Mouse (Mus musculus): ENCODE results near the gene Dydc2.

Gene Dydc2

DNA sequence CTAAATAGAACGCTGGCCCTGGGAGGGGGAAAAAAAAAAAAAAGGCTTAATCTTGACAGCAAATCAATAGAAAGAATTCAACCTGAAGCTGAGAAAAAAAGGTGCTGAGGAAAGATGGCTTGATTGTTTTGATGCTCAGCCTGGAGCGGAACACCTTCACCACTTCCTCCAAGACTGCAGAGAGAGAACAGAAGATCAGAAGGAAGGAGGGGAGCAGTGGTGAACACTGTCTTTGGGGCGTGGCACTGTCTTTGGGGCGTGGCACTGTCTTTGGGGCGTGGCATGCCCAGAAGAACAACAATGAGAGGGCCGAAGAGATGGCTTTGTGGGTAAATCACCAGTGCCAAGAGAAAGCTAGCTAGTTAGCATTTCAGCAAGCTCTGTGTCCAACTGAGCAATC is 18.5 kb downstream of the Dydc2 start:
- in situ Hi-C loops (cut with MboI, MseI) = no loop called here

DNA sequence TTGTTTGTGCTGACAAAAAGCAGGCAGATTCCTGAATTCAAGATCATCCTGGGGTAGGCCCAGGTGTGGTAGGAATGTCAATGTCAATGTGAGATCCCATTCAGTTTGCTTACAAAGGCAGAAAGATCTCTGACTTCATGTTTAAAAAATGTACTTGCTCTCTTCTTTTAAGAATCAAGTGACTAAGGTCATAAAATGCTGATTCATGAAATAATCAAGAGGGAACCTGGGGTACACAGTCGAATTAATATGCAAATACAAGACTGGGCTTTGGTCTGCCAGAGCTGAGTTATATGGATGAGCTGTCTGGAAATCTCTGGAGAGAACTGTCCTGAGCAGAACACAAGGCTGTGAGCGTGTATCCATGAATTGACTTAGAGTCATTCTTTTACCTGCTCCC is 21.6 kb downstream of the Dydc2 start:
- in situ Hi-C loops (cut with MboI, MseI) = loop anchor here in 1 of 2 experiments (25.0 kb wide), 1 partner anchor 1510 kb away; no protein-coding TSS in a partner anchor

DNA sequence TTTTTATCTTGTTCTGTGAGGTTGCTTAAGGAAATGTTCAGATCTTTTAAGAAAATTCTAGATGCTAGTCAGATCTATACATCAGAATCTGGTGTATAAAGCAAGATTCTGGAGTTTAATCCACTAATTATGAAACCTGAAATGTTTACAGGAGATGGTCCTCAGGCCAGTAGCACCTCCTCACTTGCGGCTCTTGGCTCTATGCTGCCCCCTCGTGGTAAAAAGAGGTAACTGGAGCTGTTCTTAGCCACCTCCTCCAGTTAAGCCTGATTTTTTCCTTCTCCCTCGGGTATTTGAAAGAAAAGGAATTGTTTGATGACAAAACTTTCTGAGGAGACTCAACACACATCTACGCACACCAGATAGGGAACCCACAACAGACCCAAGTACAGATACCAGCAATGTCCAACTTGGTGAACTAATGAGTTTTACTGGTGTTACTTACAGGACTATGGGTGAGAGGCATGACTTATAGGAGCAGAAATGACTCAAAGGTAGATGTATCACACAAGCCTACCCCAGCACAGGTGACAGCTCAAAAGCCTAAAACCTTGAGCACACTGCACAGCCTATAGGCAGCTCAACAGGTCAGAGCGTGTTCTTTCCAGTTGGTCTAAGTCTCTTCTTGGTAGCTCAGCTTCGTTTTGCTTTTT is 33.7 kb downstream of the Dydc2 start:
- in situ Hi-C loops (cut with MboI, MseI) = loop anchor here in 1 of 2 experiments (25.0 kb wide), 1 partner anchor 1498 kb away; no protein-coding TSS in a partner anchor

DNA sequence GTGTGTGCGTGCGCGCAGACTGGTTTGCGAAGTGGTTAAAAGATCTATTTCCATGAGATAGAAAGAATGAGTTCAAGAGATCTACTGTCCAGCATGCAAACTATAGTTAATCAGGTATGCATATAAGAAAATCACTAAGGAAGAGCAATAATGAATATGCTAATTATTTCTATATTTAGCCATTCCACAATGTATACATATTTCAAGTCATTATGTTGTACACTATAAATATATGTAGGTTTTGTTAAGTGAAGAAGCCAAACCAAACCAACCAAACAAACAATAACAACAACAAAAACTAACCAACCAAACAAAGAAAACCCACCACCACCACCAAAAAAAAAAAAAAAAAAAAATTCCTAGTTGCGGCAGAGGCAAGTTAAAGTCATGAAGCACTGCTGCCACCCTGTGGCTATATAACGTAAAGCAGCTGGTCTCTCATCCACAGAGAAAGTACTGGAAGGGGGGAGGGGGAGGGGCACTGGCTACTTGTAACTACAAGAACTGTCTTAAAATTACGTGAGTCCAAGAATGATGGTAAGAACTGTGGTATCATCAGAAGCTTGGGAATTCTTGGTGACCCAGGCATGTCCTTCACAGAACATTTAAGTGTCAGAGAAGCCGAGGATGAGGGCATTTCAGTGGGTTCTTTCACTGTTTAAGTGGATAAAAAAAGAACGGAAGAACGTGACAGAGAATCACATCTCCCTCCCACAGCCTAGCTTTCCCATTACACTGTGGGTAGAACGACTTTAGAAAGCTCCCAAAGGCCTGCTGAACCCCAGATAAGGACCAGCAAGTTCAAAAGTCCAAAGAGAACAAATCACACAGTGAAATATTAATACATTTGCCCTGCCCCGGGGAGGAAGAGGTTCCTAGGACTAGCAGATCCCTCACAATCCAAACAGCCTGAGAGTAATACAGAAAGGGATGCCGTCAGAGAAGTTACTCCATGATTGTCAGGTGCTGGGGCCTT is 35.6 kb downstream of the Dydc2 start:
- in situ Hi-C loops (cut with MboI, MseI) = loop anchor here in 1 of 2 experiments (5.0 to 25.0 kb wide), 3 partner anchors 56 to 1496 kb away; no protein-coding TSS in a partner anchor

DNA sequence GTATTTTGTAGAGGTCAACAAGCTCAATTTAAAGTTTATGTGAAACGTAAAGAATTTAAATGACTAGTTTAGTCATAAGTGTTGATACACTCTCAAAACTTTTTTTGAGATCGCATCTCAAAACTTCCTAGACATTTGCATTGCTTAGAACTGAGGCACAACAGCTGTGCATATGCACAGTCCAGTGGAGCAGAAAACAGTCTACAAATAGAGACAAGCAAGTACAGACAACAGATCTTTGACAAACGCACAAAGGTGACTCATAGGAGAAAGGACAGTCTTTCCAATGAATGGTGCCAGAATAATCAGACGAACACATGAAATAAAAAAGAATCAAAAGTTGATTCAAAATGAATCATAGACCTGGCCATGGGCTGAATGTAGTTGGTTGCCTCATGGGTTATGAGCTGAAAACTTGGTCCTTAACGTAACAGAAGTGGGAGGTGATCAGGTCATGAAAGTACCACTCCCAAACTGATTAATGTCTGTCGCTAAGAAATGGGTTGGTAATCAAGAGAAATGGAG is 38.0 kb downstream of the Dydc2 start:
- in situ Hi-C loops (cut with MboI, MseI) = loop anchor here in 1 of 2 experiments (5.0 to 25.0 kb wide), 3 partner anchors 54 to 1494 kb away; no protein-coding TSS in a partner anchor

DNA sequence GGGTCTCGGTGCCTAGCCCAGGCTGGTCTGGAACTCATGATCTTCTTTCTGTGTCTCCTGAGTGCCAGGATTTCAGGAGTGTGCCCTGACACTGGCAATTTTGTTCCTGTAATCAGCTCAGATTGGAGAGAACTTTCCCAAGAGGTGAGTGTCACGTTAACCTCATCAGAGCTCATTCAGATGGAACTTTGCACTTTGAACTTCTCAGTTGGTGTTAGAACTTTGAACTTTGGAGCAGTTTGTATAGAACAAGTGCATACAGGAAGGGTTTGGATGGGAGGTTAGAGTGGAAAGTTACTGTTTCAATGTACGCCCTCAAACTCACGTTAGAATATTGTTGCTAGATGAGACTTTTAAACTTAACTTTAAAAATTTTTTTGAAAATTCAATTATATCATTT is 39.7 kb downstream of the Dydc2 start:
- in situ Hi-C loops (cut with MboI, MseI) = loop anchor here (5.0 to 25.0 kb wide), 3 partner anchors 42 to 1492 kb away; no protein-coding TSS in a partner anchor

DNA sequence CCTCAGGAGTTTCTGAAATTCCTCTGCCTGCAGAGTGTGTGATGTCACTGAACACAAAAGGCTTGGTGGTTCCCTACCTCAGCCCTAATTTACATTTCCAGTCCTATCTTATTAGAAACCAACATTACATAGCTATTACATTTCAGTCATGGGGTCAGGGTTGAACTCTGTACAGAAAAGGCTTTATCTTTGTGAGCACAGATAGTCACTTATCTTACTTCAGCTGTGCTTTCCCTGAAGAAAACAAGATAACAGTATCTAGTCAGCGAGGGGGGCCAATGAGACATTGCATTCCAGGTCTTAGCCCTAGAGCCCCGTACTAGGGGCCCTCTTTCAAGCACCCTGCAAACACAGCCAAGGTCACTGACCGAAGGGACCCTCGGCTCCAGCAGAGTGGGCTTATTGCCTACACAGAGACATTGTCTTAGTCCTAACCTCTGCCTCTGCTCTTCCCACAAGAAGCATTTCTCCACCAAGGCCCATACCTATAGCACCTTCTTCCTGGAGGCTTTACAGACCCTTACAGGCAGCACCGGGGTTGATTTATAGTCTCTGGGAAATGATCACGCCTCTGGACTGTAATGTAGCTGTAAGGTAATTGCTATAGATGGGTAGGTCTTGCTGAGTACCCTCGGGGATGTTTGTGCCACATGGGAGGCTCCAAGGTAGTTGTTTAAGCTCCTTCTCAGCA is 43.3 kb downstream of the Dydc2 start:
- in situ Hi-C loops (cut with MboI, MseI) = loop anchor here (5.0 to 25.0 kb wide), 3 partner anchors 38 to 1488 kb away; no protein-coding TSS in a partner anchor

DNA sequence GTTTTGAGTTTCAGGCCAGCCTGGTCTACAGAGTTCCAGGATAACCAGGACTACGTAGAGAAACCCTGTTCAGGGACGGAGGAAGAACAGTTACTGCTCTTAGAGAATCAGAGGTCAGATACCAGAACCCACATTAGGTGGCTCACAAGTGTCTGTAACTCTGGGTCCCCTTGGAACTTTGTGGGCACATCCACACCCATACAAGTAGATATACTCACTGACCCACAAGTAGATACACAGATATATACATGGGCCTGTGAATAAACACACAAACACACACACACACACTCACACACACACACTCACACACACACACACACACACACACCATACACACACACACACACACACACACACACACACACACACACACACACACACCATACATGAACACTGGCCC is 43.9 kb downstream of the Dydc2 start:
- in situ Hi-C loops (cut with MboI, MseI) = loop anchor here (5.0 to 25.0 kb wide), 3 partner anchors 38 to 1488 kb away; no protein-coding TSS in a partner anchor

DNA sequence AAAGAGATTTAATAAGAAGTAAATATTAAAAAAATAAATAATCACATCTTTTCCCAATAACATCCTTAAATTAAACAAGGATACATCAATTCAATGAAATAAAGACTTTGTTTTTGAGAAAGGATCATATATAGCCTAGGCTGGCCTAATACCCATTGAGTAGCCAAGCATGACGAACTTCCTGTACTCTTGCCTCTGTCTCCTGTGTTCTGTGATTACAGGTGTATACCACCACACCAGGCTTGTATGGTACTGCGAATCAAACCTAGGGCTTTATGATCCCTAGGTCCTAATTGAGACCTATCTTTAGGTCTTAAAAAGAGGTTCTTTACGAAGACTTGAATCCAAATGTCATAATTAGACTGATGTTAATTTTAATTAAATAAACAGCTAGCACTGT is 47.8 kb downstream of the Dydc2 start:
- in situ Hi-C loops (cut with MboI, MseI) = no loop called here

DNA sequence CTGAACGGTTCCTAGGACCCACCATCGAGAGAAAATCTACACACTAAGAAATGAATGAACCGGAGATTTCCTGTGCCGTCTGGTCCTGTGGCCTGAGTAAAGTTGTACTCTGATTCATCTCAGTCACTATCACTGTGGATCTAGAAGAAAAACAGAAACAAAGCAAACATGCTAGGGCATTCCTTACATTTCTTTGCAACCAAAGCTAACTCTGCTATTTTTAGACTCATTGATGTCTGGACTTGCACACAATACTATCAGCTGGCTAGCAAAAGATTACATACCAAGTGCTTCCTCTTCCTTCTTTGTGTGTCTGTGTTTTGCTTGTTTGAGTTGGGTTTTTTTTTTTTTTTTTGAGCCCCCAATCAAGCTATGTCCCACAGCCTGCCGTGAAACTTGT is 51.5 kb downstream of the Dydc2 start:
- in situ Hi-C loops (cut with MboI, MseI) = no loop called here

DNA sequence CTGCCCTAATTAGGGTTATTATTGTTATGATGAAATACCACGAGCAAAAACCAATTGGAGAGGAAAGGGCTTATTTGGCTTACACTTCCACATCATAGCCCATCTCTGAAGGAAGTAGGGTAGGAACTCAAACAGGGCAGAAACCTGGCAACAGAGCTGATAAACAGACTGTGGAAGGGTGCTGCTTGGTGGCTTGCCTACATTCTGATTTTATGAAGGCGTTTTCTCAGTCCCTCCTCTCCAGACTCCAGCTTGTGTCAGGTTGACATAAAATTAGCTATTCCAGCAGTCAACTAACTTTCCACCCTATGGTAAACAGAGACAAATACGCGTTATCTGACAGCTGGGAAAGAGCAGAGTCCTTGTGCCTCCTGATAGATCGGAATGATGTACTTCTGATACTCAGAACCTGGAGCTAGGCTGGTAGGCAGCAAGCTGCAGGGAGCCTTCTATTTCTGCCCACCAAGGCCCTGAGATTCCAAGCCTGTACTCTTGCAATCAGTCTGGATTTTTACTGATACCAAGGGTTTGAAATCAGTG is 54.2 kb downstream of the Dydc2 start:
- in situ Hi-C loops (cut with MboI, MseI) = no loop called here

DNA sequence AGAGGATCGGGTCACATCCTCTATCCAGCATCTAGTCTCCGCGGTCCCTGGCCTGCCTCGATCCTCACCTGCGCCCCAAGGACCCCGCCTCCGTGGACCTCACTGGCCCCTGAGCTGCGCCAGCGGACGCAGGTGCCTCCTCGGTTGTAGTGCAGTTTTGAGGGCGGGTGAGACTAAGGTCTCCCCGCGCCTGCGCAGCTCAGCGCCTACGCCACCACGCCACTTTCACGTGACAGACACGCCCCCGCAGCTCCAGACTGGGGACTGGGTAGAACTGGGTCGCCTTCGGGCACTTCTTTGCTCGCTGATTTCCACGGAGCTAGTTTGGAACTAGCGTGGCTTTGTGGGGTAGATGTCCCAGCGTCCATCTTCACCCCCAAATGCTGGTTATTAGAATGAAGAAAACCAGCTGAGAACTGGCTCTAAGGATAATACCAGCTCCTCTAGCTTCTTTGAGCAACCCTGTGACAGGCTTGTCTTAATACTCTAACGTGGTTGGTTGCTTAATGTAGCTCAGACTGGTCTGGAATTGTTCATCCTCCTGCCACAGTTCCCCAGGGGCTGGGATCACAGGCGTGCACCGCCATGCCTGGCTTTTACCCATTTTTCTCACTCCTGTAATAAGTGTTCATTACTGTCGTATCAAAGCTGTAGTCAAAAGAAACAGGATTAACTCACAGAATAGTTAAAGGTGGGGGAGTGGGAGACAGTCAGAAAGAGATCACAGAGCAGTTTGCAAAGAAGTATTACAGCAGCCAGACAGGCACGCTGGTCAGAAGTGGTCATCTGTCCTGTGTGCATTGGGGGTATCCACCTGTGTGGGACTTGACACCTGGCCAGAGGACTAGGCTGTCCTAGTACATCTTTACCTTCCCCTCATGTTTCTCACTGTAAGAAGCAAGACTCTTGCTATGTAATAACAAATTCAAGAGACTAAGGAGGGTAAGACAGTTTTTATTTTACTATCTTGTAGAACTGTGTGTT is 55.1 kb downstream of the Dydc2 start, which contains the start of gene Fam213a:
Gene Fam213a (minus strand): TSS at position 159 of the 984 bp plus-strand sequence.
- in situ Hi-C loops (cut with MboI, MseI) = no loop called here

DNA sequence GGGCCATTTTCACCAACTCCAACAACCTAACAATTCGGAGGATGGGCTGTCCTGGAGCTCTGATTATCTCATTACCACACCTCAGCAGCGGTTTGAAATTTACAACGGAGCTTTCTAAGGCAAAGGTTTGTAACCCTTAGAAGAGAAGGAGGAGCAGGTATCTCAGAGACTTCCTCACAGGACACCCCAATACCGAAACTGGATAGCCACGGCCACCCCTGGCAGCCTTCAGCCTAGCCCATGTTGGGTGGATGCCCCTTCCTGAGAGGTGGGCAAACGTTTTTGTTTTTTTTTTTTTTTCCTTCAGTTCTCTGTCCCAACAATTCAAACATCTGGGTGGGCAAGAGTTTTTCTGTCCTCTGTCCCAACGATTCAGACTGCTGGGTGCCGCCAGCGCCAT is 55.9 kb downstream of the Dydc2 start:
- in situ Hi-C loops (cut with MboI, MseI) = no loop called here

DNA sequence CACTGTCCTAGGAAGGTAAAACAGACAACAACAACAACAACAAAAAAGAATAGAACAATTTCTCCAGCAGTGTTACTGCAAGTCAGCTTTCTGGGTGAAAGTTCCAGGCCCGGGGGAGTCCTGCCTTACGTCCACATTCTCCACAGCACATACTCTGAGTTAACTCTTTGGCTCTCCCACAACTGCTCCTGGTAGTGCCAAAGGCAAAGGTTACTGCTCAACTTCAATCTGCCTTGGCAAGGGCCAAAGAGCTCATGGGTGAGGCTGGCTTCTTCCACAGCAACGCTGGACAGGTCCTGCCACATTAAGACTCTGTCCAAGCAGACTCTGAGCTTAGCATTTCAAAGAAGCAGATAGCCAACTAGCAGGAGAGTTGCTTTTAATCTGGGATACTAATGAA is 57.1 kb downstream of the Dydc2 start:
- in situ Hi-C loops (cut with MboI, MseI) = no loop called here

DNA sequence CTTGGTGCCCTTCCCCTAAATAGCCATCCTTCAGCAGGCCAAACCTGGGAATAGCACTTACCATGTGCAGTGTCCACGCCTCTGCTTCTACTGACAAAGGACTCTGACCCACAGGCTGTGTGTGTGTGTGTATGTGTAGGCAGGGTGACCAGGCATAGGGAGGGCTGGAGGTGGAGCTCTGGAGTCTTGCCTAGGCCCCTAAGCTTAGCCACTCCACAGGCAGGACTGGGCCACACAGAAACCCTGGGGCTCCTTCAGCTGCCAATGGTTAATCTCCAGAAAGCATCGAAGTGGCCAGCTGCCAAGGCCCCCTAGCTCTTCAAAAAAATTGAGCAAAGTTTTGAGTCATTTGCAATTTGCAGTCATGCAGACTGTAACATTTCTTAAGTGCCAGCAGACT is 60.9 kb downstream of the Dydc2 start:
- in situ Hi-C loops (cut with MboI, MseI) = no loop called here

DNA sequence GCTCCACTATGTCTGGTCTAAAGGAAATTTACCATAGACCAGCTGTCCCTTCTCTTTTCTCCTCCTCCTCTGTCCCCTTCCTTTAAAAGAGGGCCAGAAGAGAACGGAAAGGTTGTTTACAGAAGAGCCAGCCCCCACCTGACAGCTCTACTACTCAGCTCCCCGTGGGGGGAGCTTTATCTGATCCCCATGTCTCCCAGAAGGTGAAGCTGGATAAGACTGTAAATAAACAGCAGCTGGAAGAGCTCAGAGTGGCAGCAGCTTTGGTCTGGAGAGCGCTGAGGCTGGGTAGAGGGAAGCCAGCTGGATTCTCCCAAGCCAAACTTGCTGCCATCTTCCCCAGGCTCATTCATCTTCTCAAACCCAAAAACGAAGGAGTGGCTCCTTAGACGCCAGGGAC is 61.4 kb downstream of the Dydc2 start:
- in situ Hi-C loops (cut with MboI, MseI) = no loop called here

DNA sequence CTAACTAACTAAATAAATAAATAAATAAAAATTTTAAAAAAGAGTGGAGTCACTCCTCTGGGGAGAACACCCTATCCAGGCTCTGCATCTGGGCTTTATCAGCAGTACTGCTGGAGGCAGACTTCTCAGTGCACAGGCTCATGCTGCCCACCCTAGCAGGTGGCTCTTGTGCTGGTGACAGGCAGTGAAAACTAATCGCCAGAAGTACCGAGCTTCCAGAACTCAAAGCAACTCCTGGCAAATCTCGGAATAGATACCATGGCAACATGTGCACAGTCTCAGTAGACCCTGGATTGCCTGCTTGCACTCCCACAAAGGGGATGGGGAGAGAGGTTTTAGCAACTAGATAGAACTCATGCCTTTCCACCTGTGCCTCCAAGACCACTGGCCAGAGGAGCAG is 62.1 kb downstream of the Dydc2 start:
- in situ Hi-C loops (cut with MboI, MseI) = no loop called here

DNA sequence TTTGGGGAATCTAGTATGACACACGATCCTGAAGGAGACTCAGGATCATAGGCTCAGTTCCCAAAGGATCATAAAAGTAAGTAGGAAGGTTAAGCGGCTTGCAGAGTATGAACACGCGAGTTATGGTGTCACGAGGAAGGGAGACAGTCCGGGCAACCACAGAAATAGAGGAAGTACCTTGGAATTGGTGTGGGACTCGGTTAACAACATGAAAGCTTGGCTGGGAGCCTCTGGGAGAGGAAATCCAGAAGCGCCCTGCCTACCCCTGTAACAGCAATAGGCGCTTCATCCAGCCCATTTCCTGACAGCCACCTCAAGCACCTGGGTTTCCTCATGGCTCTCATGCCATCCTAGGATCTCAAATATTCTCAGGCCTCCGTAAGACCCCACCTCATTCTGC is 62.7 kb downstream of the Dydc2 start:
- in situ Hi-C loops (cut with MboI, MseI) = no loop called here

DNA sequence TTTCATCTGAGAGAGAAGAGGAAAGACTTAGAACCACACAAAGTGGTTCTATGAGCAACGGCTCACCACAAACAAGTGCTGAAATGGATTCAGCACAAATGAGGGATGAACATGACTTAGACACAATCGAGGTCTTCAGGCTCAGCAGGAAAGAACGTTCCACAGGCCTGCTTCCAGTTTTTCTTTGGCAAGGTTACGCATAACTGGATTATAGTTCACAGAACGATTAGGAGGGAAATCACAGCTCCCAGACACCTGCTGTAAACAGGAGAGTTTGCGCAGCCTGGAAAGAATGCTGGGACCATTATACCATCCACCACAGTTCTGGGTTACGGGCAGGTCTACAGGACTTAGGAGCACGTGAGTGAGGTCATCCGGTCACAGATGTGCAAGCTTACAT is 63.3 kb downstream of the Dydc2 start:
- in situ Hi-C loops (cut with MboI, MseI) = no loop called here

Measured in T-helper 17 cell (primary cell).